Mouse (Mus musculus): ENCODE measurements around the gene Gcsh.

DNA sequence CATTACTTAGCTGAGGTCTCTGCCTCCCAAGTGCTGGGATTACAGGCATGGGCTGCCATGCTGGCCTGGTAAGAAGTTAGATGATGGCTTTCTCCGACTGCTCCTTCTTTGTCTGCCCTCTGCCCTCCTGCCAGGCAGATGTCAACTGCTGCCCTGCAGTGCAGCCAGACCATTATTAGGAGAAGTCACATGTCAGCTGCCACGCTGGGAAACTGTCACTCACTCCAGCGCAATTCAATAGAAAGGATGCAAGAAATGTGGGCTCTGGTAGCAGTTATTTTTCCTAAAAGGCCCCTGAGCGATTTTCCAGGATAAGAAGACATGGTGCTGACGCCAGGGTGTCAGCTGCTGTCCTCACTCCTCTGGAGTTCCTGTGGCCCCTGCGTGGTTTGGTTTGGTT is 57.8 kb downstream of the Gcsh start:
- TF ChIP-seq POLR2A (IDR thresholded peaks at IDR 0.05; ENCODE audit: insufficient read length, low read depth) (no peak), CEBPB (IDR thresholded peaks at IDR 0.05; ENCODE audit: insufficient read depth, poor library complexity, severe bottlenecking) (no peak), MYOG (IDR thresholded peaks at IDR 0.05; ENCODE audit: control insufficient read depth in 1 of 3, insufficient read depth in 1 of 3, insufficient read length in 2 of 3, low read depth in 2 of 3) (no peak), USF1 (IDR thresholded peaks at IDR 0.05; ENCODE audit: low read depth) (no peak), TCF3 (IDR thresholded peaks at IDR 0.05; ENCODE audit: insufficient read length, low read depth) (no peak), SRF (IDR thresholded peaks at IDR 0.05; ENCODE audit: control insufficient read depth, insufficient read length, low read depth) (no peak), POLR2AphosphoS2 (IDR thresholded peaks at IDR 0.05; ENCODE audit: insufficient read length, low read depth) (no peak)

All from myocyte (in vitro differentiated cells).